Mouse (Mus musculus) liver, embryonic 15.5 days (tissue): Measurements from ENCODE around the gene Atxn7l3. TPM values are rescaled to one million over a fixed set of nuclear protein-coding genes. Genes with fewer than 3 reads are reported as not detected.

Experiments used
- ATAC-seq: fragments of 200-750 bp; cut with Nextera tagmentation; 2 replicates; pipeline ENCODE4 v1.8.0; 2017; ENCODE audit warnings: moderate number of reproducible peaks, mild to moderate bottlenecking, moderate library complexity; ENCODE audit not compliant: insufficient read depth
- H3K27ac ChIP-seq: fragments of 300-500 bp; sonication (generic); replicated peaks from 2 replicates; pipeline ENCODE4 v1.5.1; 2015; ENCODE audit warnings: mild to moderate bottlenecking, inconsistent platforms
- H3K27me3 ChIP-seq: fragments of 300-500 bp; sonication (generic); 2 replicates; pipeline ENCODE4 v1.6.1; 2015; ENCODE audit warnings: mild to moderate bottlenecking, inconsistent platforms
- H3K36me3 ChIP-seq: fragments of 300-500 bp; sonication (generic); replicated peaks from 2 replicates; pipeline ENCODE4 v1.6.1; 2015; ENCODE audit warnings: moderate library complexity, mild to moderate bottlenecking, inconsistent platforms
- H3K4me1 ChIP-seq: fragments of 300-500 bp; sonication (generic); replicated peaks from 2 replicates; pipeline ENCODE4 v1.6.1; 2015; ENCODE audit warnings: inconsistent platforms
- H3K4me2 ChIP-seq: fragments of 300-500 bp; sonication (generic); 2 replicates; pipeline ENCODE4 v1.6.1; 2015; ENCODE audit warnings: moderate library complexity, mild to moderate bottlenecking, inconsistent platforms
- H3K4me3 ChIP-seq: fragments of 300-500 bp; sonication (generic); replicated peaks from 2 replicates; pipeline ENCODE4 v1.5.1; 2015; ENCODE audit warnings: mild to moderate bottlenecking, inconsistent platforms
- H3K9ac ChIP-seq: fragments of 300-500 bp; sonication (generic); 2 replicates; pipeline ENCODE4 v1.6.1; 2015; ENCODE audit warnings: moderate library complexity, mild to moderate bottlenecking, inconsistent platforms
- H3K9me3 ChIP-seq: fragments of 300-500 bp; sonication (generic); replicated peaks from 2 replicates; pipeline ENCODE4 v1.6.1; 2016; ENCODE audit warnings: inconsistent platforms
- WGBS: fragments of 180-500 bp; shearing (Covaris S2); methylation state at CpG from one replicate; pipeline ENCODE4 v1.1.7; 2015; ENCODE audit warnings: mixed read lengths; ENCODE audit not compliant: insufficient replicate concordance; 5-methylcytosine and 5-hydroxymethylcytosine counted together
- polyA plus RNA-seq: library from polyadenylated mRNA; unstranded; fragments of >200 nt; fragmentation: Nextera tagmentation; extraction: Ambion mirVana; gene quantifications from 2 replicates; pipeline ENCODE4 v1.2.1, GENCODE M21; 2015

Atxn7l3 gene
- polyA plus RNA-seq = 3.8 and 4.6 TPM in 2 replicates

DNA sequence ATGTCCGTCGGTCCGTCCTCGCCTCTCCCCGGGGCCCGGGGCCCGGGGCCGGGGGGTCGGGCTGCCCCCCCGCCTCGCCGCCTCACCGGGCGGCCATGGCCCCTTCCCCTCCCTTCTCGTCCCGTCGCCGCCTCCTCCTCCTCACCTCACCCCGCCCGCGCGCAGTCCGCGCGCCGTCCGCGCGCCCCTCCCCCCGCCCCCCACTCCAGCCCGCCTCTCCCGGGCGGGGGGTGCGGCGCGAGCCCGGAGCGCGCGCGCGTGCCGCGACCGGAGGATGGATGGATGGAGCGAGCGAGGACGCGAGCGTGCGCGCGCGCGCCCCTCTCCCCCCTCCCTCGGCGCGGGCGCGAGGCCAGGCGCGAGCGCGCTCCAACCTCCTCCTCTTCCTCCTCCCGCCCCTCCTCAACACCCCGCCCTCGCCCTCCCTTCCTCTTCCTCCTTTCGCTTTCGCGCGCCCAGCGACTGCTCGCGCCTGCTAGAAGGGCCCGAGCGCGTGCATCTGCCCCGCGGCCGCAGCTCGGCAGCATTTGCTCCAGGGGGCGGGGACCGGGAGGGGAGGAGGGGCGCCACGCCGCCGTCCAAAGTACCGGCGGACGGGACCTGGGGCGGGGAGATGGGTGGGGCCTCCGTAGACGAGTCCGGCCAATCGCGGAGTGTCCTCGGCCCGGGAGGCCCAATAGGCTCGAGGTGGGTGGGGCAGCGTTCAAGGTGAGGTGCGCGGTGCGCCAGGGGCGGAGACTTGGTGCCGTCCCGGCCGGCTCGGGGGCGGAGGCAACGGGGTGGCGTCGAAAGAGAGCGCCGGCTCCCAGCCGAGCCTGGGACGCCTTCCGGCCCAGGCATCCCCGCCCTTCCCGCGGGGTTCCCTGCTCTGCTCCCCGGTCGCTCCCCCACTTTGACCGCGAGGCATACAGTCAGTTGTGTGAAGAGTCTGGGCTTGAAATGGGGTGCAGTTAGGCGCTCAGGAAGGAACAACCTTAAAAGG lies at the start of gene Atxn7l3:
Atxn7l3 (minus strand) TSS at position 141 of the 982 bp plus-strand sequence.
- under 1% methylated on average over 111 of the region's 125 CpGs for WGBS
- peak within 1 kb of the TSS; percentile 97 for H3K27ac ChIP-seq

DNA sequence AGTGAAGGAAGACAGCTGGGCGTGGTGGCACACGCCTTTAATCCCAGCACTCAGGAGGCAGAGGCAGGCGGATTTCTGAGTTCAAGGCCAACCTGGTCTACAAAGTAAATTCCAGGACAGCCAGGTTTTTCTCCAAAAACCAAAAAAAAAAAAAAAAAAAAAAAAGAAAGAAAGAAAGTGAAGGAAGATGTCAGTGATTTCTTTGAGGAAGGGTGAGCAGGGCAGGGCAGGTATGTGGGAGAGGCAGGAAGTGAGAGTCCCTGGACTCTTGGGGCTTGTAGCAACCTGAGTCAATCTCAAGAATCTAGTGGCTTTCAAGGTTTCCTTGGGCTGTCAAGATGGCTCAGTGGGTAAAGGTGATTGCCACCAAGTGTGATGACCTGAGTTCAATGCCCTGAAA lies 48.0 kb upstream of the Atxn7l3 start:
- H3K4me2 ChIP-seq = no peak overlapping the region
- H3K4me1 ChIP-seq = peaks cover 13% of the 10 kb centered on the region
- no peak overlapping the region for H3K4me3 ChIP-seq
- no peak for ATAC-seq
- 61% methylated on average over 3 of the region's 3 CpGs for WGBS
- H3K27ac ChIP-seq = no peak overlapping the region
- peaks cover 13% of the 10 kb centered on the region for H3K27me3 ChIP-seq
- no peak overlapping the region for H3K9ac ChIP-seq
- no peaks in the 10 kb centered on the region for H3K9me3 ChIP-seq
- H3K36me3 ChIP-seq = peaks cover 14% of the 10 kb centered on the region

More for the DNA sequence above, at the start of gene Atxn7l3:
- Histone ChIP-seq H3K4me1 (peaks cover 47% of the 10 kb centered on the region), H3K4me2 (peak within 1 kb of the TSS; percentile 95), H3K9ac (peak within 1 kb of the TSS; percentile 88), H3K4me3 (peak within 1 kb of the TSS; percentile 83), H3K36me3 (peaks cover 28% of the 10 kb centered on the region), H3K27me3 (no peaks in the 10 kb centered on the region), H3K9me3 (no peaks in the 10 kb centered on the region)
- ATAC-seq = peak; percentile 92

DNA sequence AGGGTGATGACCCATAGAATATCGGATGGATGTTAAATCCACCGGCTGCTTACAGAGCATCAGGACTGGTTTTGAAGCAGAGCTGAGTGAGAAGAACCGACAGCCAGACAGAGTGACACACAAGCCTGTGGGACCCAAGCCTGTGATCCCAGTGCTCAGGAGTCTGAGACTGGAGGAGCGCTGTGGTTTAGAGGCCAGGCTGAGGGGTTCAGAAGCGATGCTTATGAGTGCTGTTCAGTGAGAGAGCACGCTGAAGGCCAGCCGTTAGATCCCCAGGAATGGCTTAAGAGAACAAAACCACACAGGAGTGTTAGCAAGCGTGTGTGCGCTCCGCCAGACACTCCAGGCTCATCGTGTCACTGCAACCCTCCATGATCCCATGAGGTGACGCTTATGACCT lies 46.3 kb upstream of the Atxn7l3 start:
- Histone ChIP-seq H3K4me2 (no peak overlapping the region), H3K4me1 (no peaks in the 10 kb centered on the region), H3K4me3 (no peak overlapping the region), H3K9me3 (no peaks in the 10 kb centered on the region), H3K27me3 (peaks cover 23% of the 10 kb centered on the region), H3K9ac (no peak overlapping the region), H3K36me3 (no peaks in the 10 kb centered on the region), H3K27ac (no peak overlapping the region)
- ATAC-seq = no peak
- WGBS = 68% methylated on average over 12 of the region's 12 CpGs

DNA sequence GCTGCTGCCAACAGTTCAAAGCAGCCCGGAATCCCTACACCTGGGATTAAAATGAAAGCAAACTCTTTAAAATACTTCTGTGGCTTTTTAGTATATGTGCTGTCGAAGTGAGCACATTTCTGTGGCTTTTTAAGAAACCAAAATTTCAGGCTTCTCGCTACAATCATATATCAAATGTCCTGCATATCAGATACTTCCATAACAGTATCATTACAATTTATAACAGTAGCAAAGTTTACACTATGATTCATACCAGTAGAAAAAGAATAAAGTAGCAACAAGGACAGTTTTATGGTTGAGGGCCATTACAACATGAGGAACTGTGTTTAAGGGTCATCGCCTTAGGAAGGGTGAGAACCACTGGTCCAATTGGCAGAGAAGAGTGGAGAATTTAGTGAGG lies 44.7 kb upstream of the Atxn7l3 start:
- no peak for ATAC-seq
- 73% methylated on average over 4 of the region's 4 CpGs for WGBS
- Histone ChIP-seq H3K27ac (no peak overlapping the region), H3K36me3 (no peaks in the 10 kb centered on the region), H3K27me3 (peaks cover 35% of the 10 kb centered on the region), H3K4me1 (no peaks in the 10 kb centered on the region), H3K4me3 (no peak overlapping the region), H3K4me2 (no peak overlapping the region), H3K9ac (no peak overlapping the region), H3K9me3 (no peaks in the 10 kb centered on the region)

DNA sequence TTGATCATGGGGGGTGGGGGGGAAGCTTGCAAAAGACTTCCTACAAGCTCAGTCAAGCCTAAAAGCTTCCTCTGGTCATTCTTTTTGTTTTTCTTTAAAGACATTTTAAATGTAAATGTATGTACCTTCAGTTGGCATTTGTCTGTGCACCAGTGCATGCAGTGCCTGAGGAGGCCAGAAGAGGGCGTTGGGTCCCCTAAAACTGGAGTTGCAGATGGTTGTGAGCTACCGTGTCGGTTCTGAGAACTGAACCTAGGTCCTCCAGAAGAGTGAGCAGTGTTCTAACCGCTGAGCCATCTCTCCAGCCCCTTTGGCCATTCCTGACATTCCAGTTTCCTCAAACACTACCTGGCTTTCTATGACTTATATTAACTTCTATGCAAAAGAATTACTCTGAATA lies 43.2 kb upstream of the Atxn7l3 start:
- Histone ChIP-seq H3K4me3 (no peak overlapping the region), H3K9ac (no peak overlapping the region), H3K27ac (no peak overlapping the region), H3K4me1 (no peaks in the 10 kb centered on the region), H3K36me3 (no peaks in the 10 kb centered on the region), H3K9me3 (no peaks in the 10 kb centered on the region), H3K4me2 (no peak overlapping the region), H3K27me3 (peaks cover 44% of the 10 kb centered on the region)
- whole genome bisulfite sequencing = 52% methylated on average over 4 of the region's 4 CpGs
- no peak for ATAC-seq

DNA sequence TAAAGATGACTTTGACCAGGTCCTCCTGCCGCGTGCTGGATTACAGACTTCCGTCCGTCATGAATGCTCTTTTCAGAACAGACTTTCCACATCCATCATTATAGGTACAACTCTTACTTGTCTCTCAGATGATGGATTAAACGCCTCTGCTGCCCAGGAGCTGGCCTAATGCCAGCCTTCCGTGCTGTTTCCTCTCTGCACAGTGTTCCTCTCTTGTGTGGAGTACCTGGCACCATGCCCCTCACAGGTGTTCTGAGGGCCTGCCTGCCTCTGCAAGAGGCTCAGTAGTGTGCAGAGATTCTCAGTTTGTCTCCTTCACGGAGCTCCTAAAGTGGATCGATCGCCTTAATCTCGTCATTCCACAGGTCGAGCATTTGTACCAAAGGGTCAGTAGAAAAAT lies 42.8 kb upstream of the Atxn7l3 start:
- H3K4me1 ChIP-seq = no peaks in the 10 kb centered on the region
- WGBS = 71% methylated on average over 11 of the region's 11 CpGs
- H3K27me3 ChIP-seq = peaks cover 46% of the 10 kb centered on the region
- H3K27ac ChIP-seq = no peak overlapping the region
- no peak overlapping the region for H3K9ac ChIP-seq
- no peak overlapping the region for H3K4me3 ChIP-seq
- no peak for ATAC-seq
- H3K4me2 ChIP-seq = no peak overlapping the region
- H3K36me3 ChIP-seq = no peaks in the 10 kb centered on the region
- H3K9me3 ChIP-seq = no peaks in the 10 kb centered on the region

DNA sequence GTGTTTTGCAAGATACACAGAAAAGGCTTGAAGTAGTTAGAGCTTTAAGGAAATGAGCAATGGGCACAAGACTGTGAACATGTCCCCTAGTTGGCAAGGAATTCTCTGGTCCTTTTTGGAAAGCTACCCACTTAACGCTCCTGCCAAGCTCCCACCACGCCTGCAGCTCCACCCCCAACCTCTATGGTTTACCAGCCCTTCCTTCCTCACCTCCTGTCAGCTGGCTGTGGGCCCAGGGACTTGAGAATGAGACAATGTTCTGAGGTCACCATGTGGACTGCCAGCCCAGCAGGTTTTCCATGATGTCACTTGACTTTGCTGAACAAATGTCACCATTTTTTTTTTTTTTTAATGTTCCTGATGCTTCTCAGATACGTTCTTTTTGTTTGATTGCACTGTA lies 42.1 kb upstream of the Atxn7l3 start:
- no peak for ATAC-seq
- H3K36me3 ChIP-seq = no peaks in the 10 kb centered on the region
- no peaks in the 10 kb centered on the region for H3K4me1 ChIP-seq
- H3K27me3 ChIP-seq = peaks cover 46% of the 10 kb centered on the region
- no peaks in the 10 kb centered on the region for H3K9me3 ChIP-seq
- no peak overlapping the region for H3K4me2 ChIP-seq
- no peak overlapping the region for H3K9ac ChIP-seq
- H3K4me3 ChIP-seq = no peak overlapping the region
- H3K27ac ChIP-seq = no peak overlapping the region
- 15% methylated on average over 3 of the region's 3 CpGs for WGBS

DNA sequence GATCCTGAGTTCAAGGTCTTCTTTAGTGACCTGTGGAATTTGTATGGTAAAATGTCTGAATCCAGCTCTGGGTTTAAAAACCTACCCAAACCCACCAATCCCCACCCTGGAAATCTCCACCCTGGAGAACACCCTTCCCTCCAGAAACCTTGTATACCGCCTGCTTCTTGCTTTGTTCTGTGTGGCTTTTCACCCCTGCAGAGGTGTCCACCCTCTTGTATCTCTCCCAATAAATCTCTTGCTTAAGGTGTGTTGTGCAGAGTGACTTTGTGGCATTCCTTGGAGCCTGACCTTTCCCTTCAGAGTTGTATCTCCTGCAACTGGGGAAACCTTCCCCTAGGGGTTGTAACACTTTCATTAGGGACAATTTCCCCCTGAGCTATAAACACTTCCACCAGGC lies 41.5 kb upstream of the Atxn7l3 start:
- H3K4me1 ChIP-seq = no peaks in the 10 kb centered on the region
- no peak for ATAC-seq
- H3K27me3 ChIP-seq = peaks cover 46% of the 10 kb centered on the region
- no peak overlapping the region for H3K9ac ChIP-seq
- no peak overlapping the region for H3K4me2 ChIP-seq
- H3K9me3 ChIP-seq = no peaks in the 10 kb centered on the region
- WGBS = 69% methylated on average over 1 of the region's 1 CpGs
- no peak overlapping the region for H3K27ac ChIP-seq
- H3K36me3 ChIP-seq = no peaks in the 10 kb centered on the region
- H3K4me3 ChIP-seq = no peak overlapping the region

DNA sequence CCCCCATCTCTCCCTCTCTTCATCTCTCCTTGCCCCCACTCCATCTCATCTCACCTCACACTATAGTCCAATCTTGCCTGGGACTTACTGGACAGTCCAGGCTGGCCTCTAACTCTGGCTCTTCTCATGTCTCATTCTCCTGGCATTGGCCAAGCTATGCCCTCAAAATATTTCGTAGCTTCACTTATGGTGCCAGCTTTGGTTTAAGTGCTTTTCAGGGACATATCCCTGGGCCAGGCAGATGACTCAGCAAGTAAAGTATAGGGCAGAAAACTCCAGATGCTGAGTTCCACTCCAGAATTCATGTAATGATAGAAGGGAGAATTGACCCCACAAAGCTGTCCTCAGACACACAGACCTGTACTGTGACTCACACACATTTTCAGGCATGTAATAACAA lies 39.8 kb upstream of the Atxn7l3 start:
- ATAC-seq = no peak

DNA sequence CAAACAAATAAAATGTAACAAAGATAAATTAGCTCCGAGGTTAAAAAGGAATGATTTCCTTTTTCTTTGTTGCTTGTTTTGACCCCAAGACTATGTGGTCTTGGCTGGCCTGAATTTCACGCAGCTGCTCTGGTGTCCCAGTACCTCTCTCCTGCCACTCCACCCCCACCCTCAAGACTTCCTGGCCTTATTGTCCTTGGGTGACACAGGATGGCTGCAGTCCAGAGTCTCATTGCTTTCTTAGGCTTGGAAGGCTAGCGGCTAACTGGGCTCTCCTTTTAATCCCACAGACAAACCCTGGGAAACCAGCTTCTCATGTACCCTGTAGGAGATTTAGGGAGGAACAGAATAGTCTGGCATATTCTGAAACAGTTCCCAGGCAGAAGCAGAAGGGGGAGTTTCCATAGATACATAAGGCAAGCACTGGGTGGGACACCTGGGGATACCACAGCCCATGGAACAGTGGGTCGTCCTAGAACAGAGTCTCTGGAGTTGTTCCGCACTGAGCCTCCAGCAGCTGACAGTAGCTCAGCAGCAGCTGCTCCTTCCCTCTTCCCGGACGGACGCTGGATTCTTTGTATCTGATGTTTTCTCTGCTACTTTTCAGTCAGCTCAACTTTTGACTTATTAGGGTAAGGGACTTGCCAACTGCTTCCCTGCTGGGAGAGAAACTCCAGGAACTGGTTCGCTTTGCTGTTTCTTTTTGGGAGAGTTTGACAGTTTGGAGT lies 38.7 kb upstream of the Atxn7l3 start:
- ATAC-seq = no peak
- H3K9me3 ChIP-seq = no peaks in the 10 kb centered on the region
- WGBS = 40% methylated on average over 9 of the region's 9 CpGs
- no peak overlapping the region for H3K27ac ChIP-seq
- H3K36me3 ChIP-seq = no peaks in the 10 kb centered on the region
- no peak overlapping the region for H3K4me3 ChIP-seq
- H3K27me3 ChIP-seq = peaks cover 48% of the 10 kb centered on the region
- no peak overlapping the region for H3K9ac ChIP-seq
- no peaks in the 10 kb centered on the region for H3K4me1 ChIP-seq
- no peak overlapping the region for H3K4me2 ChIP-seq

More for the DNA sequence above, 39.8 kb upstream of the Atxn7l3 start:
- H3K36me3 ChIP-seq = no peaks in the 10 kb centered on the region
- no peak overlapping the region for H3K4me3 ChIP-seq
- H3K4me2 ChIP-seq = no peak overlapping the region
- no peak overlapping the region for H3K9ac ChIP-seq
- H3K9me3 ChIP-seq = no peaks in the 10 kb centered on the region
- no peak overlapping the region for H3K27ac ChIP-seq
- H3K4me1 ChIP-seq = no peaks in the 10 kb centered on the region
- H3K27me3 ChIP-seq = peaks cover 51% of the 10 kb centered on the region
- 58% methylated on average over 1 of the region's 1 CpGs for WGBS

DNA sequence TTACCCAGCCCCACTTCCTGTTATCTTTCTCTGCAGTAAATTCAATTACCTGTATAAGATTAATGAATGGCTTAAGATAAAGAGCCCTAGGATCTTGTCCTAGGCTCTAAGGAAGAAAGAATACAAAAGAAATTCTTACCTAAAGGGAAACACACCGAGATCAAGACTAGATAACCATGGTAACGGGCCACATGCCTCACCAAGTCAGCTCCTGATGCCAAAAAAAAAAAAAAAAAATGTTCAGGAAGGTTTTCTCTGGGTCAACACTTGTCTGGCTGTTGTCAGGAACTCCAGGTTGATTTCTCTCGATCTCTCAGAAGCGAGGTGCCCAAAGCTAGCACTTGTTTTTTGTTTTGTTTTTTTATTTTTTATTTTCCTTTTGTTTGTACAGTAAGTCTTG lies 37.6 kb upstream of the Atxn7l3 start:
- Histone ChIP-seq H3K9ac (no peak overlapping the region), H3K27ac (no peak overlapping the region), H3K9me3 (no peaks in the 10 kb centered on the region), H3K4me1 (no peaks in the 10 kb centered on the region), H3K4me3 (no peak overlapping the region), H3K27me3 (peaks cover 51% of the 10 kb centered on the region), H3K36me3 (no peaks in the 10 kb centered on the region), H3K4me2 (no peak overlapping the region)
- no peak for ATAC-seq
- WGBS = 59% methylated on average over 4 of the region's 4 CpGs
